Mouse (Mus musculus): ENCODE data around the gene Ecpas.

GRCm38 (mm10) chr4:58948391-58948790 lies 35.8 kb upstream of the Ecpas start:
- TF ChIP-seq POLR2A (IDR thresholded peaks at IDR 0.05; ENCODE audit: insufficient read depth, low read depth, low read length) (no peak), CTCF (IDR thresholded peaks at IDR 0.05) (no peak), EP300 (IDR thresholded peaks at IDR 0.05; ENCODE audit: insufficient read depth, low read depth, low read length) (no peak)

Data from heart, adult 2 months (tissue).